Mouse (Mus musculus) olfactory bulb, adult 2 months (tissue): ENCODE data around the gene Tm9sf2. TPM values are rescaled to one million over a fixed set of nuclear protein-coding genes. Genes with fewer than 3 reads are reported as not detected.

Source experiments
- H3K27ac ChIP-seq: fragments of 200-500 bp; 2 replicates; pipeline ENCODE4 v1.5.1; 2012; ENCODE audit warnings: low read depth, low read length; ENCODE audit not compliant: insufficient read depth
- H3K4me1 ChIP-seq: fragments of 200-500 bp; 2 replicates; pipeline ENCODE4 v1.6.1; 2012; ENCODE audit warnings: low read length; ENCODE audit not compliant: control insufficient read depth, insufficient read depth
- H3K4me3 ChIP-seq: fragments of 200-500 bp; 2 replicates; pipeline ENCODE4 v1.5.1; 2012; ENCODE audit warnings: mild to moderate bottlenecking, low read depth, low read length, moderate library complexity; ENCODE audit not compliant: insufficient read depth
- CTCF ChIP-seq: fragments of 200-500 bp; IDR thresholded peaks from 2 replicates; pipeline ENCODE4 v1.5.1; 2012; ENCODE audit warnings: low read depth, mild to moderate bottlenecking, low read length, moderate library complexity; ENCODE audit not compliant: insufficient read depth
- POLR2A ChIP-seq: fragments of 200-500 bp; IDR thresholded peaks from 2 replicates; pipeline ENCODE4 v1.6.1; 2012; ENCODE audit warnings: mild to moderate bottlenecking, low read depth, low read length, moderate library complexity; ENCODE audit not compliant: insufficient read depth
- WGBS: fragments of 180-500 bp; shearing (Covaris S2); methylation state at CpG from one replicate; pipeline ENCODE4 v1.1.7; 2018; 5-methylcytosine and 5-hydroxymethylcytosine counted together
- polyA plus RNA-seq: library from polyadenylated mRNA; stranded (reverse); fragments of >200 nt; gene quantifications from 2 replicates; pipeline ENCODE4 v1.2.4, GENCODE M21; 2012; ENCODE audit warnings: low replicate concordance; ENCODE audit not compliant: missing spikeins, insufficient read depth, insufficient read length

Gene Tm9sf2
- polyA plus RNA-seq, 1 experiment = not detected

GRCm38 (mm10) chr14:122068801-122069695 lies 37.8 kb upstream of the Tm9sf2 start:
- WGBS = 53% methylated on average over 11 of the region's 11 CpGs
- no peak for TF ChIP-seq POLR2A
- no peak for TF ChIP-seq CTCF
- H3K27ac ChIP-seq = no peak overlapping the region

GRCm38 (mm10) chr14:122069948-122070347 lies 36.9 kb upstream of the Tm9sf2 start:
- peaks cover 4% of the 10 kb centered on the region for H3K4me1 ChIP-seq
- H3K27ac ChIP-seq = no peak overlapping the region
- H3K4me3 ChIP-seq = no peak overlapping the region
- 84% methylated on average over 3 of the region's 3 CpGs for WGBS
- no peak for TF ChIP-seq POLR2A
- TF ChIP-seq CTCF = no peak

More at GRCm38 (mm10) chr14:122068801-122069695, 37.8 kb upstream of the Tm9sf2 start:
- H3K4me1 ChIP-seq = no peaks in the 10 kb centered on the region
- H3K4me3 ChIP-seq = no peak overlapping the region

GRCm38 (mm10) chr14:122073422-122073821 lies 33.4 kb upstream of the Tm9sf2 start:
- Histone ChIP-seq H3K4me3 (no peak overlapping the region), H3K27ac (no peak overlapping the region), H3K4me1 (peaks cover 4% of the 10 kb centered on the region)
- WGBS = 92% methylated on average over 5 of the region's 5 CpGs
- TF ChIP-seq POLR2A (no peak), CTCF (no peak)

- no peak overlapping the region for H3K27ac ChIP-seq
- no peak overlapping the region for H3K4me3 ChIP-seq
- peaks cover 4% of the 10 kb centered on the region for H3K4me1 ChIP-seq
- WGBS = 38% methylated on average over 10 of the region's 10 CpGs
- TF ChIP-seq CTCF (no peak), POLR2A (no peak)
Measured at GRCm38 (mm10) chr14:122074360-122074759, 32.5 kb upstream of the Tm9sf2 start.

- Histone ChIP-seq H3K4me1 (peaks cover 4% of the 10 kb centered on the region), H3K27ac (no peak overlapping the region), H3K4me3 (no peak overlapping the region)
- TF ChIP-seq POLR2A (no peak), CTCF (no peak)
- WGBS = 87% methylated on average over 21 of the region's 21 CpGs
Measured at GRCm38 (mm10) chr14:122075485-122076200, 31.2 kb upstream of the Tm9sf2 start.

GRCm38 (mm10) chr14:122077017-122077416 lies 29.8 kb upstream of the Tm9sf2 start:
- Histone ChIP-seq H3K4me1 (peaks cover 4% of the 10 kb centered on the region), H3K27ac (no peak overlapping the region), H3K4me3 (no peak overlapping the region)
- WGBS = 84% methylated on average over 3 of the region's 3 CpGs
- no peak for TF ChIP-seq CTCF
- TF ChIP-seq POLR2A = no peak

GRCm38 (mm10) chr14:122079428-122079827 lies 27.4 kb upstream of the Tm9sf2 start:
- WGBS = 50% methylated on average over 6 of the region's 6 CpGs
- no peak overlapping the region for H3K4me3 ChIP-seq
- H3K27ac ChIP-seq = no peak overlapping the region
- TF ChIP-seq POLR2A (no peak), CTCF (no peak)
- H3K4me1 ChIP-seq = peaks cover 3% of the 10 kb centered on the region

- WGBS = 82% methylated on average over 5 of the region's 5 CpGs
- H3K4me3 ChIP-seq = no peak overlapping the region
- no peaks in the 10 kb centered on the region for H3K4me1 ChIP-seq
- TF ChIP-seq POLR2A (no peak), CTCF (no peak)
- H3K27ac ChIP-seq = no peak overlapping the region
Measured at GRCm38 (mm10) chr14:122079921-122080320, 26.9 kb upstream of the Tm9sf2 start.

- 55% methylated on average over 3 of the region's 3 CpGs for WGBS
- TF ChIP-seq CTCF = no peak
- TF ChIP-seq POLR2A = no peak
- no peak overlapping the region for H3K4me3 ChIP-seq
- no peaks in the 10 kb centered on the region for H3K4me1 ChIP-seq
- H3K27ac ChIP-seq = no peak overlapping the region
Measured at GRCm38 (mm10) chr14:122081308-122081707, 25.5 kb upstream of the Tm9sf2 start.
